Mouse (Mus musculus) inflammation-experienced regulatory T-cells, adult 6 months (primary cell): ENCODE data around the gene Prr12. TPM values are rescaled to one million over a fixed set of nuclear protein-coding genes. Genes with fewer than 3 reads are reported as not detected.
A peak's percentile ranks its signal among the peaks of the same experiment; 100 is the strongest.

Source experiments
- ATAC-seq: one replicate; pipeline ENCODE4 v1.8.0; 2017
- polyA plus RNA-seq, 3 experiments: library from polyadenylated mRNA; unstranded; fragments of 100-300 nt; shearing (Covaris generic); gene quantifications; one replicate each; pipeline ENCODE4 v1.2.1; 2017

The Prr12 gene
- polyA plus RNA-seq, 3 experiments from 2014 or later = 5.0 to 12.9 (median 9.8) TPM

- no peak for ATAC-seq
Measured at GRCm38 (mm10) chr7:45019031-45019571, 33.6 kb downstream of the Prr12 start.

- ATAC-seq = peak; percentile 83
Measured at GRCm38 (mm10) chr7:45017242-45018061, 35.2 kb downstream of the Prr12 start, which contains the start of gene Rras. Rras (plus strand) TSS chr7:45017961.

- ATAC-seq = no peak
Measured at GRCm38 (mm10) chr7:45016761-45017160, 35.9 kb downstream of the Prr12 start.

- peak; percentile 78 for ATAC-seq
Measured at GRCm38 (mm10) chr7:45015957-45016612, 36.6 kb downstream of the Prr12 start, which contains the start of gene Scaf1. Scaf1 (minus strand) TSS chr7:45016363.

GRCm38 (mm10) chr7:45015344-45015956 is 37.2 kb downstream of the Prr12 start:
- ATAC-seq = no peak

- ATAC-seq = no peak
Measured at GRCm38 (mm10) chr7:45014096-45014451, 38.6 kb downstream of the Prr12 start.

GRCm38 (mm10) chr7:45013366-45014095 is 39.1 kb downstream of the Prr12 start:
- ATAC-seq = no peak

- ATAC-seq = no peak
Measured at GRCm38 (mm10) chr7:45012824-45013223, 39.9 kb downstream of the Prr12 start.

- no peak for ATAC-seq
Measured at GRCm38 (mm10) chr7:45012011-45012410, 40.7 kb downstream of the Prr12 start.

- no peak for ATAC-seq
Measured at GRCm38 (mm10) chr7:45008411-45008810, 44.3 kb downstream of the Prr12 start.

- ATAC-seq = no peak
Measured at GRCm38 (mm10) chr7:45007846-45008245, 44.8 kb downstream of the Prr12 start.

- no peak for ATAC-seq
Measured at GRCm38 (mm10) chr7:45007141-45007540, 45.5 kb downstream of the Prr12 start.

GRCm38 (mm10) chr7:45006503-45006902 is 46.2 kb downstream of the Prr12 start:
- ATAC-seq = no peak

GRCm38 (mm10) chr7:45005321-45005992 is 47.2 kb downstream of the Prr12 start:
- ATAC-seq = no peak

GRCm38 (mm10) chr7:45004546-45004945 is 48.1 kb downstream of the Prr12 start:
- ATAC-seq = no peak

GRCm38 (mm10) chr7:45002440-45002839 is 50.2 kb downstream of the Prr12 start:
- ATAC-seq = no peak

GRCm38 (mm10) chr7:45000539-45001114 is 52.1 kb downstream of the Prr12 start:
- ATAC-seq = no peak

GRCm38 (mm10) chr7:44999753-45000152 is 52.9 kb downstream of the Prr12 start:
- no peak for ATAC-seq

- ATAC-seq = no peak
Measured at GRCm38 (mm10) chr7:44998501-44998955, 54.2 kb downstream of the Prr12 start, which contains the start of gene Bcl2l12. Bcl2l12 (minus strand) TSS chr7:44998712.

GRCm38 (mm10) chr7:44997940-44998428 is 54.7 kb downstream of the Prr12 start:
- no peak for ATAC-seq
